In genomic region chr6:86599951-86600414, GRCm38 (mm10) we compare ENCODE assay signal across 8 mouse cellular contexts. TPM values are rescaled to one million over a fixed set of nuclear protein-coding genes. Genes with fewer than 3 reads are reported as not detected.
DNase-seq lines count a peak whose midpoint lies in the region; ATAC-seq and TF ChIP-seq lines count a peak whose summit lies in the region.

No protein-coding gene starts in this region.

- no peaks in the 10 kb centered on the region for H3K36me3 ChIP-seq in heart, postnatal 0 days (replicated peaks; ENCODE audit: control insufficient read depth, insufficient read depth, low read length)
- H3K36me3 ChIP-seq in liver, adult 2 months (ENCODE audit: control insufficient read depth, insufficient read depth, low read length), result no peaks in the 10 kb centered on the region
- H3K36me3 ChIP-seq in hindbrain, embryonic 12.5 days, result no peaks in the 10 kb centered on the region

- H3K4me2 ChIP-seq in heart, postnatal 0 days (ENCODE audit: low read depth, low read length), result no peak overlapping the region
- H3K4me2 ChIP-seq in hindbrain, embryonic 12.5 days (replicated peaks), result no peak overlapping the region

- no peak overlapping the region for H3K4me3 ChIP-seq in heart, postnatal 0 days (ENCODE audit: low read depth, low read length)
- H3K4me3 ChIP-seq in liver, adult 2 months (ENCODE audit: insufficient read depth, low read depth, low read length), result no peak overlapping the region
- no peak overlapping the region for H3K4me3 ChIP-seq in hindbrain, embryonic 12.5 days

- no peak for TF ChIP-seq CTCF in heart, postnatal 0 days (IDR thresholded peaks at IDR 0.05; ENCODE audit: low read depth)
- no peak for TF ChIP-seq CTCF in liver, adult 2 months (IDR thresholded peaks at IDR 0.05; ENCODE audit: low read depth, low read length)

- H3K79me2 ChIP-seq in liver, adult 2 months (ENCODE audit: control insufficient read depth, insufficient read depth, low read length), result no peaks in the 10 kb centered on the region

- H3K4me1 ChIP-seq in heart, postnatal 0 days (ENCODE audit: control insufficient read depth, insufficient read depth), result 0 out of 2 replicates have a peak, but pooled peaks cover 12% of the 10 kb centered on the region
- H3K4me1 ChIP-seq in liver, adult 2 months (ENCODE audit: control insufficient read depth, insufficient read depth, low read length), result peaks cover 8% of the 10 kb centered on the region
- H3K4me1 ChIP-seq in hindbrain, embryonic 12.5 days, result no peaks in the 10 kb centered on the region; the same call in 1 of the 2 replicates

- TF ChIP-seq POLR2A in liver, adult 2 months (IDR thresholded peaks at IDR 0.05; ENCODE audit: extremely low read depth, insufficient read depth, low read length), result no peak

- no peaks in the 10 kb centered on the region for H3K27me3 ChIP-seq in heart, postnatal 0 days (ENCODE audit: control insufficient read depth, insufficient read depth, low read length)
- no peaks in the 10 kb centered on the region for H3K27me3 ChIP-seq in liver, adult 2 months (ENCODE audit: control insufficient read depth, insufficient read depth, low read length)
- no peaks in the 10 kb centered on the region; the same call in 1 of the 2 replicates for H3K27me3 ChIP-seq in hindbrain, embryonic 12.5 days

- peak overlapping the region; percentile 55 for H3K27ac ChIP-seq in heart, postnatal 0 days (ENCODE audit: low read depth)
- no peak overlapping the region for H3K27ac ChIP-seq in liver, adult 2 months (replicated peaks; ENCODE audit: insufficient read depth, low read depth, low read length)
- no peak overlapping the region for H3K27ac ChIP-seq in hindbrain, embryonic 12.5 days

- TF ChIP-seq EP300 in heart, postnatal 0 days (IDR thresholded peaks at IDR 0.05; ENCODE audit: low read depth), result 0 out of 2 replicates have a peak, but pooled peaks have one; percentile 63

- H3K9me3 ChIP-seq in heart, postnatal 0 days (replicated peaks; ENCODE audit: control insufficient read depth, low read length), result no peaks in the 10 kb centered on the region
- H3K9me3 ChIP-seq in hindbrain, embryonic 12.5 days (replicated peaks), result no peaks in the 10 kb centered on the region

- ATAC-seq in heart, postnatal 0 days (ENCODE audit: insufficient read depth, low read depth), result peak; percentile 91
- ATAC-seq in hindbrain, embryonic 12.5 days (ENCODE audit: low FRiP score), result no peak

- peak; percentile 23 for DNase-seq in cerebellum, adult 9-10 months
- no peak for DNase-seq in cerebellum, adult 9-11 months
- DNase-seq in CD4-positive, CD25-positive, alpha-beta regulatory T cell, adult 2 months (ENCODE audit: low read depth, low spot score), result peak; percentile 78
- peak; percentile 52 to 70 for DNase-seq in cerebellum, postnatal 25 days
- peak; percentile 90 for DNase-seq in heart, postnatal 0 days (ENCODE audit: low spot score)
- peak; percentile 63 for DNase-seq in liver, adult 2 months (ENCODE audit: extremely low read depth, low read depth, low spot score)
- peak; percentile 62 for DNase-seq in skeletal muscle tissue, adult 2 months (ENCODE audit: low read depth, low spot score)

- WGBS in heart, postnatal 0 days, result 4% methylated on average over 6 of the region's 6 CpGs
- 7% methylated on average over 6 of the region's 6 CpGs for WGBS in liver, adult 2 months
- 80% methylated on average over 6 of the region's 6 CpGs for WGBS in hindbrain, embryonic 12.5 days

- H3K9ac ChIP-seq in heart, postnatal 0 days (replicated peaks; ENCODE audit: low read depth, low read length), result no peak overlapping the region
- H3K9ac ChIP-seq in liver, adult 2 months (ENCODE audit: low read depth, low read length), result no peak overlapping the region
- H3K9ac ChIP-seq in hindbrain, embryonic 12.5 days, result no peak overlapping the region

RNA-seq across cellular contexts. Expression of gene Asprv1, which starts 28.0 kb away (rescaled TPM):
- 0.38 and 3.1 TPM in 2 replicates for total RNA-seq in heart, postnatal 0 days (2014; rRNA removed; ENCODE audit: low replicate concordance)
- 0.32 and 0.36 TPM in 2 replicates for polyA plus RNA-seq in heart, postnatal 0 days (2015; fragmentation: Nextera tagmentation; extraction: Ambion mirVana)
- not detected in 2 replicates for total RNA-seq in liver, adult 2 months (2014; rRNA removed)
- polyA plus RNA-seq in liver, adult 2 months (2012; rRNA removed), result 0.07 and 0.10 TPM in 2 replicates
- 0.39 and 0.67 TPM in 2 replicates for polyA plus RNA-seq in hindbrain, embryonic 12.5 days (2016; fragmentation: Nextera tagmentation; extraction: Ambion mirVana)
